Mouse (Mus musculus) brain, embryonic 14.5 days (tissue): ENCODE results near the gene Trim67.

Experiments used
- CTCF ChIP-seq: fragments of 200-500 bp; IDR thresholded peaks from 2 replicates; pipeline ENCODE4 v1.5.1; 2012; ENCODE audit warnings: inconsistent platforms, mild to moderate bottlenecking, moderate library complexity, borderline replicate concordance; ENCODE audit not compliant: insufficient read depth, insufficient read length; ENCODE audit errors: extremely low read depth
- POLR2A ChIP-seq: fragments of 200-500 bp; IDR thresholded peaks from 2 replicates; pipeline ENCODE4 v1.6.1; 2012; ENCODE audit warnings: mild to moderate bottlenecking, inconsistent platforms, borderline replicate concordance; ENCODE audit not compliant: poor library complexity, insufficient read depth, insufficient read length, severe bottlenecking; ENCODE audit errors: extremely low read depth

DNA sequence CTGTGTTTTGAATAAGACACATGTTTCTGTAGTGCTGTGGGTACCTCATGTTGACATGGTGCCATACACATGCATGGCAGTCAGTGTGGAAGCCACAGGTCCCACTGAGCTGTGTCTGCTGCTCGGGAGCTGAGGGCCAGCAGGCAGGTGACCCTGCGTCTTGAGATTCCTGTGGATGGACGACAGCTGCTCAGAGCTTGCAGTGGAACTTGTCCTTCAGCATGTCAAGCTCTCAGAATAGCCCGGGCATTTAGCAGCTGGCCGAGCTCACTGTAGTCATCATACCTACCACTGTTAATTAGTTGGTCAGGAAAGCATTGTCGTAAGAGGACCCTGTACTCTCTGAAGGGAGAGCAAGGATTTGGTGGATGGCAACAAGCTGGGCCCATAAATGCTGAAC lies 76.8 kb downstream of the Trim67 start:
- TF ChIP-seq CTCF, result no peak
- TF ChIP-seq POLR2A, result no peak
